Mouse (Mus musculus) bone marrow, adult 2 months (tissue): ENCODE measurements at regions not wholly inside any gene's neighbourhood (a gene's known extent, or its start where the extent isn't known, plus 50 kb on each side); places are given as distances from the start of the nearest gene placed in this dataset.

ENCODE experiments used
- CTCF ChIP-seq: fragments of 200-500 bp; IDR thresholded peaks from 2 replicates; pipeline ENCODE4 v1.5.1; 2011; ENCODE audit warnings: low read length, control low read depth; ENCODE audit not compliant: control insufficient read depth, insufficient read depth
- POLR2A ChIP-seq: fragments of 200-500 bp; IDR thresholded peaks from 2 replicates; pipeline ENCODE4 v1.6.1; 2011; ENCODE audit warnings: low read depth, mild to moderate bottlenecking, control low read depth, low read length, borderline replicate concordance; ENCODE audit not compliant: control insufficient read depth

- TF ChIP-seq CTCF: peak; percentile 61
- no peak for TF ChIP-seq POLR2A
Observed at GRCm38 (mm10) chr13:30603936-30604335, 55.9 kb upstream of the Dusp22 start.
